Mouse (Mus musculus) brain, embryonic 14.5 days (tissue): Measurements from ENCODE around the gene Aox2.

Source experiments
- CTCF ChIP-seq: fragments of 200-500 bp; IDR thresholded peaks from 2 replicates; pipeline ENCODE4 v1.5.1; 2012; ENCODE audit warnings: inconsistent platforms, mild to moderate bottlenecking, moderate library complexity, borderline replicate concordance; ENCODE audit not compliant: insufficient read depth, insufficient read length; ENCODE audit errors: extremely low read depth
- POLR2A ChIP-seq: fragments of 200-500 bp; IDR thresholded peaks from 2 replicates; pipeline ENCODE4 v1.6.1; 2012; ENCODE audit warnings: mild to moderate bottlenecking, inconsistent platforms, borderline replicate concordance; ENCODE audit not compliant: poor library complexity, insufficient read depth, insufficient read length, severe bottlenecking; ENCODE audit errors: extremely low read depth

GRCm38 (mm10) chr1:58302015-58302414 is 23.9 kb downstream of the Aox2 start:
- TF ChIP-seq POLR2A (no peak), CTCF (no peak)
